Mouse (Mus musculus): ENCODE results near the gene Mettl26. TPM values are rescaled to one million over a fixed set of nuclear protein-coding genes. Genes with fewer than 3 reads are reported as not detected.

Mettl26 gene
- polyA plus RNA-seq, 1 experiment: 6.4 TPM

DNA sequence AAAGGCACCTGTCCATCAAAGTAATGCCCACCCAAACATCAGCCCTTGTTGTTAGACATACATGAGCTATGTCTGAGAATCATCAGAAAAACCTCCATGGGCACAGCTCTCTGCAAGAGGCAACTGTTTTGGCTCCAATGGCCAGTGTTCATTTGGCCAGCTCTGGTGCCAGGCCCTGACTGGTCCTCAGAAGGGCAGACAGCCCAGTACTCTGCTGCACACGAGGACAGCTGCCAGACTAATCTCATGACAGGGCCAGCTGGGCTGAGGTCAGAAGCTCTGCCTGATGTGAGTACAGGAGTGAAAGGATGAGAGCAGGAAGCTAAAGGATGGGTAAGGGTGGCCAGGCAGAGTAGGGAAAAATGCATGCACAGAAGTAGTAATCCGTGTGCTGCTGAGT, 50.5 kb downstream of the Mettl26 start:
- H3K9me3 ChIP-seq (ENCODE audit: control insufficient read depth, low read length): no peaks in the 10 kb centered on the region
- TF ChIP-seq TAL1 (IDR thresholded peaks at IDR 0.05; ENCODE audit: low read length) (no peak), GATA1 (IDR thresholded peaks at IDR 0.05; ENCODE audit: low read length) (no peak)
- peaks cover 82% of the 10 kb centered on the region for H3K36me3 ChIP-seq (ENCODE audit: control insufficient read depth)
- no peak overlapping the region for H3K4me3 ChIP-seq (replicated peaks)
- peaks cover 56% of the 10 kb centered on the region for H3K4me1 ChIP-seq (ENCODE audit: control insufficient read depth)
- H3K27me3 ChIP-seq (ENCODE audit: control insufficient read depth): no peaks in the 10 kb centered on the region; the same call in 1 of the 2 replicates

Other genes starting within 250 kb of the Mettl26 start
- gene Gng13, start 157.9 kb upstream of the Mettl26 start, polyA plus RNA-seq (2012): not detected in 2 replicates
- gene Chtf18, start 147.7 kb upstream of the Mettl26 start, polyA plus RNA-seq (2012): 15.6 and 20.0 TPM in 2 replicates
- 3.2 and 4.0 TPM in 2 replicates for gene Rpusd1, start 147.4 kb upstream of the Mettl26 start, polyA plus RNA-seq (2012)
- not detected in 2 replicates for gene Mslnl, start 139.0 kb upstream of the Mettl26 start, polyA plus RNA-seq (2012)
- gene Msln, start 120.7 kb upstream of the Mettl26 start, polyA plus RNA-seq (2012): not detected in 2 replicates
- gene Narfl, start 101.3 kb upstream of the Mettl26 start, polyA plus RNA-seq (2012): 2.0 TPM in 2 replicates
- gene Haghl, start 89.4 kb upstream of the Mettl26 start, polyA plus RNA-seq (2012): 0.46 and 0.59 TPM in 2 replicates
- gene Ccdc78, start 88.5 kb upstream of the Mettl26 start, polyA plus RNA-seq (2012): not detected in 2 replicates
- gene Fam173a, start 82.2 kb upstream of the Mettl26 start, polyA plus RNA-seq (2012): 2.8 and 3.7 TPM in 2 replicates
- not detected in 2 replicates for gene AC134908.4, start 79.4 kb upstream of the Mettl26 start, polyA plus RNA-seq (2012)
- 7.2 and 7.4 TPM in 2 replicates for gene Metrn, start 77.9 kb upstream of the Mettl26 start, polyA plus RNA-seq (2012)
- not detected in 2 replicates for gene Fbxl16, start 66.0 kb upstream of the Mettl26 start, polyA plus RNA-seq (2012)
- 0.32 and 0.68 TPM in 2 replicates for gene Wdr24, start 51.4 kb upstream of the Mettl26 start, polyA plus RNA-seq (2012)
- 0.31 and 0.65 TPM in 2 replicates for gene Jmjd8, start 46.2 kb upstream of the Mettl26 start, polyA plus RNA-seq (2012)
- gene Stub1, start 41.7 kb upstream of the Mettl26 start, polyA plus RNA-seq (2012): 10.1 and 10.6 TPM in 2 replicates
- 0.22 and 0.54 TPM in 2 replicates for gene Rhbdl1, start 37.8 kb upstream of the Mettl26 start, polyA plus RNA-seq (2012)
- 0.68 and 1.1 TPM in 2 replicates for gene Gm20683, start 33.3 kb upstream of the Mettl26 start, polyA plus RNA-seq (2012)
- gene Rhot2, start 30.2 kb upstream of the Mettl26 start, polyA plus RNA-seq (2012): 17.7 and 19.8 TPM in 2 replicates
- gene Wdr90, start 13.6 kb upstream of the Mettl26 start, polyA plus RNA-seq (2012): 1.9 and 3.6 TPM in 2 replicates
- gene Mcrip2, start 6.3 kb upstream of the Mettl26 start, polyA plus RNA-seq (2012): 3.7 and 4.0 TPM in 2 replicates
- 0.17 and 0.18 TPM in 2 replicates for gene Wfikkn1, start 5.8 kb downstream of the Mettl26 start, polyA plus RNA-seq (2012)
- 0.68 and 1.0 TPM in 2 replicates for gene Rab40c, start 44.7 kb downstream of the Mettl26 start, polyA plus RNA-seq (2012)
- gene Pigq, start 69.9 kb downstream of the Mettl26 start, polyA plus RNA-seq (2012): 164 and 218 TPM in 2 replicates
- gene Nhlrc4, start 69.9 kb downstream of the Mettl26 start, polyA plus RNA-seq (2012): 2.9 and 3.4 TPM in 2 replicates
- gene A930017K11Rik, start 77.5 kb downstream of the Mettl26 start, polyA plus RNA-seq (2012): 0.25 TPM in 2 replicates
- 6.2 and 6.3 TPM in 2 replicates for gene Capn15, start 110.7 kb downstream of the Mettl26 start, polyA plus RNA-seq (2012)
- 0.23 and 0.36 TPM in 2 replicates for gene Rab11fip3, start 194.5 kb downstream of the Mettl26 start, polyA plus RNA-seq (2012)
- gene Decr2, start 215.3 kb downstream of the Mettl26 start, polyA plus RNA-seq (2012): 0.02 TPM in 1 of 2 replicates, not detected in the other
- 5.5 and 9.0 TPM in 2 replicates for gene Nme4, start 220.5 kb downstream of the Mettl26 start, polyA plus RNA-seq (2012)
- 0.21 and 0.31 TPM in 2 replicates for gene Tmem8, start 238.2 kb downstream of the Mettl26 start, polyA plus RNA-seq (2012)
- 28.4 and 31.6 TPM in 2 replicates for gene Mrpl28, start 248.4 kb downstream of the Mettl26 start, polyA plus RNA-seq (2012)

Data from erythroblast, embryonic 14.5 days (primary cell).